Mouse (Mus musculus) lung, postnatal 0 days (tissue): ENCODE data around the gene Dhx38.

Source experiments
- CTCF ChIP-seq: IDR thresholded peaks from 2 replicates; pipeline ENCODE4 v1.5.1; 2016; ENCODE audit warnings: antibody characterized with exemption, mild to moderate bottlenecking
- EP300 ChIP-seq: IDR thresholded peaks from 2 replicates; pipeline ENCODE4 v1.6.1; 2016; ENCODE audit warnings: antibody characterized with exemption, mild to moderate bottlenecking, control low read depth

GRCm38 (mm10) chr8:109586972-109587504 is 21.4 kb upstream of the Dhx38 start:
- TF ChIP-seq CTCF (no peak), EP300 (peak; percentile 48)
